Mouse (Mus musculus) spleen, adult 2 months (tissue): ENCODE data around the gene Gcc1.

Experiments used
- CTCF ChIP-seq: fragments of 200-500 bp; IDR thresholded peaks from 2 replicates; pipeline ENCODE4 v1.5.1; 2011; ENCODE audit warnings: mild to moderate bottlenecking, inconsistent platforms; ENCODE audit not compliant: insufficient read depth, insufficient read length, insufficient replicate concordance; ENCODE audit errors: extremely low read depth
- POLR2A ChIP-seq: fragments of 200-500 bp; IDR thresholded peaks from 2 replicates; pipeline ENCODE4 v1.6.1; 2011; ENCODE audit warnings: low read depth, low read length, inconsistent platforms

DNA sequence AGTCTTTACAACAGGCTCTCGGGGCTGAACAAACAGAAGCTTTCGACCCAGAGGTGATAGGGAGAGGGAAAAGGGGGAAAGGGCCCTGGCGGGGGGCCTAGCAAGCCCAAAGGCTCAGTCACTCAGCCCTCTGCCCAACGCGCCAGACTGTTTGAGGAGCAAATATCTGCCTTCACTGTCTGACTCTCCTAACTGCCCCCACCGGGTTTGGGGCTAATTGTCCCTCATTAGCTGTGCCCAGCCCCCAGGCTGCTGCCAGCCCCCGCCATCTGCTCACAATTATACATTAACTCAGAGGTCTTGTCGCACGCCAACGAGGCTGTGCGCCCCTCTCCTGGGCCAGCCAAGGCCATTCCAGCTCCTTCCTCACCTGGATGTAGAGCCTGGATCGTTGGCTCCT, 22.8 kb upstream of the Gcc1 start:
- TF ChIP-seq POLR2A: no peak
- no peak for TF ChIP-seq CTCF
